Mouse (Mus musculus) left cerebral cortex, postnatal 25 days (tissue): ENCODE results near the gene Olfr1410. TPM values are rescaled to one million over a fixed set of nuclear protein-coding genes. Genes with fewer than 3 reads are reported as not detected.

Source experiments
- DNase-seq, 2 experiments: peaks; one replicate each; pipeline ENCODE4 v3.0.0; 2022; ENCODE audit warnings: low spot score in 2 of 2, mixed read lengths in 1 of 2
- intact Hi-C: fragments of 180-260 bp; cut with DNase I; formaldehyde crosslinking; loops from one replicate; pipeline ENCODE4 v1.15.1; 2025
- total RNA-seq, 2 experiments: library from RNA; stranded (reverse); gene quantifications; 2 replicates each; pipeline ENCODE4 v1.2.3; 2021

Olfr1410 gene
- not detected for total RNA-seq

DNA sequence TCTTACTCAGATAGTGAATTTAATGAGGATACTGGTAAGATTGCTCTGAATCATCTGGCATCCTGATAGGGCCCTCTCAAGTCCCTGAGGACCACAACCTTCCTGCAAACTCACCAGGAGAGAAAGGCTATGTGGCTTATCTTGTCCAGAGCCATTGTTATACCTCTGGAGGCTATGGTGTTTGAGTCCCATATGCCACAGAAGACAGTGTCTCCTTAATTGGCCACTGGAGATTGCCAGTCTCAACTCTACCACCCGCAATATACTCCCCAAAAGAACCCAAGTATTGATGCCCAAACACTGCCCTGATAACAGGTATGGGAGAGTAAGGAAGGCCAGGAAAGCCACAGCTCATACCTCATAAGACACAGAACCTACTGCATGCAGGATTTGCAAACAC, at the start of gene Olfr1410:
TSS of gene Olfr1410 (plus strand) at position 301 of the 400 bp plus-strand sequence.
- intact Hi-C loops = loop anchor here (5.0 kb wide), 1 partner anchor 68 kb away; no protein-coding TSS in a partner anchor
- no peak for DNase-seq

DNA sequence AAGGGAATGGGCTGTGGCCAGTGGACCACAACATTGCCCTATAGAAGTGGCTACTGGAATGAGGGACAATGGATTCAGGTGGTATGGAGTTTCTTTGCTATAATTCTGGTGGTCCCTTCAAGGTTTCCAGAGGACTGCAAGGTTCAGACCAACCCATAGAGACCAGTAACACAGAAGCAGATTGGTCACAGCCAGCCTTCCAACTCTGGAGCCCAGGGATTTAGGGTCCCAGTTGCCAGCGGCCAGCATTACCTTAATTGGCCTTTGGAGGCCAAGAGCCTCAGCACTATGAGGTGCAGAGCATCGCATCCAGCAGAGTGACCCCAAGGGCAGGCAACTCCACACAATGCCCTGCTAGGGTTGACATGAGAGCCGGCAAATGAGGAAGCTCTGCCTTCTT, 34.6 kb upstream of the Olfr1410 start, which contains the start of gene Olfr1413:
TSS of gene Olfr1413 (plus strand) at position 301 of the 400 bp plus-strand sequence.
- no peak for DNase-seq
- intact Hi-C loops = no loop called here

DNA sequence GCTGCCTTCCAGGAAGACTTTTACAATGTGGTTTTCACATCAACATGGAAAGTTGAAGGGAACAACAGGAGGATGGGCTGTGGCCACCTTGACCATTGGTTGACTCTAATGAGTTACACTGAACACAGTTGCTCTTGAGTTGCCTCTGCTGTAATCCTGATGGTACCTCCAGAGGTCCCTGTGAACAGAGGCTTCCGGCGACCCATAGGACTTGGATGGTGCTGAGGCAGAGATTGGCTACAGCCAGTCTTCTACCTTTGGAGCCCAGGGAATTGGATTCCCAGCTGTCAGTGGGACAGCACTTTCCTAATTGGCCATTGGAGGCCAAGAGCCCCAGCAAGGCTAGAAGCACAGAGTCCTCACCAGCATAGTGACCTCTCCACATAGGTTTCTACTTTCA, 20.1 kb upstream of the Olfr1410 start, which contains the start of gene Olfr1412:
TSS of gene Olfr1412 (plus strand) at position 301 of the 400 bp plus-strand sequence.
- intact Hi-C loops = no loop called here
- no peak for DNase-seq

DNA sequence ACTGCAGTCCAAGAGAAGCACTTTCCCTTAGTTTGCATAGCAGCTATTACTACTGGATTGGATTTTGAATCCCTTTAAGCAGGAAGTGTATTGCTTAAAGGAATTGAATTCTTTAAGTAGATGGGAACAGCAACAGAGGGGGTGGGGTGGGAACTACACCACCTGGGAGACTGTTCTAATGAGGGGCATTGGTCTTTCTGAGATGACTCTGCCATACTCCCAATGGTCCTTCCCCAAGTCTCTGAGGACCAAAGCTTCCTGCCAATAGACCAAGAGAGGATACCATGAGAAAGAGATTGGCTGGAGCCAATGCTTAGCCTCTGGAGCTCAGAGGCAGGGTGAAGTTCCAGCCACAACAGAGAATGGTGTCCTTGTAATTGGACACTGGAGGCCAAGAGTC, 11.5 kb upstream of the Olfr1410 start, which contains the start of gene Olfr1411:
TSS of gene Olfr1411 (plus strand) at position 301 of the 400 bp plus-strand sequence.
- intact Hi-C loops = no loop called here

DNA sequence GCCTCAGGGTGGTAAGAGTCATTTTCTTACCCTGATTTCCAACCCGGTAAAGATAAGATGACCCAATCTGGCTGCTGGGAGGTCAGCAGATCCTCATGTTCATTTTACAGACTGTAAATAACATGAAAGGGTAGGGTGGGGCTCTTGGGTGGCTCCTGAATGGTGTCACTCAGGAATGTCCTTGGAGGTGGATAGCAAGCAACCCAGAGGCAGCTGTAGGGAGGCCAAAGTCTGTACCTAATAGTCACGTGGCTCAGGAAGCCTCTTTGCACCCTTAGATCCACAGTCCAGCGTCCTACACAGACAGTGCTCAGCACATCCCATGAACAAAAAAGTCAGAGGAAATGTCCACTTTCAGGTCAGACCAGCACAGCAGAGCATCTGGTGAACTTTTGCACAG, 9.6 kb upstream of the Olfr1410 start:
- no peak for DNase-seq
- intact Hi-C loops = no loop called here

More for the DNA sequence above, 11.5 kb upstream of the Olfr1410 start, which contains the start of gene Olfr1411:
- no peak for DNase-seq

DNA sequence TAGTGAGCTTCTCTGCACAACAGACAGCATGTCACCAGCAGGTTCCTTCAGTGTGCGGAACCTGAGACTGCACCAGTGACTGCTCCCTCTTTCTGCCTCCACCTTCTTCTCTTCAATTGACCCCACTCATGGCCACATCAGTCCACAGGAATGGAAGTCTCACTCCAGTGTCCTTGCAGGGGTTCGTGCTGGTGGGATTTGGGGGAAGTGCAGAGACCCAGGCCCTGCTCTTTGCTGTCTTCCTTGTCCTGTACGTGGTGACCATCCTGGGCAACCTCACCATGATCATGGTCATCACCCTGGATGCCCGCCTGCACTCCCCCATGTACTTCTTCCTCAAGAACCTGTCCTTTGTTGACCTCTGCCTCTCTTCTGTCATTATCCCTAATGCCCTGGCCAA, 2.1 kb downstream of the Olfr1410 start:
- no peak for DNase-seq
- intact Hi-C loops = loop anchor here (5.0 kb wide), 1 partner anchor 70 kb away; no protein-coding TSS in a partner anchor

DNA sequence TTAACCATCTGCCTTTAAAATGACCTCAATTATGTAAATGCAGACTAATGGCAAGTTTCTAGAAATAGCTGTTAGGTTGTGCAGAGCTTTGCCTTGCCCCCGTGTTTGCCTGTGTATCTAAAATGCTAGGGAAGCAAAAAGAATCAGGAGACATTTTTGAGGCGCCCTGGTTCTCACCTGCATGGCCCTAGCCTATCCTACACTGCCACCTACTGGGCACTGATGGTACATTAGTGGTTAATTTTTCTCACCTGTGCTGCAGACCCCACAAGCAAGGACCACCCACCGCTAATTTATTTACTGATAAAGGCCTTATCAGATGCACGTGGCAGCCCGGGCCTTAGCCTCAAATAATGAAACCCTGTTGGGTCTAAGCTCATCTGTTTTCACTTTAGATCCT, 5.4 kb downstream of the Olfr1410 start:
- intact Hi-C loops = loop anchor here (1.0 to 5.0 kb wide), 2 partner anchors 90 to 139 kb away; partner anchors contain the start of gene Ndufa10
- DNase-seq = peak; percentile 61 to 71

DNA sequence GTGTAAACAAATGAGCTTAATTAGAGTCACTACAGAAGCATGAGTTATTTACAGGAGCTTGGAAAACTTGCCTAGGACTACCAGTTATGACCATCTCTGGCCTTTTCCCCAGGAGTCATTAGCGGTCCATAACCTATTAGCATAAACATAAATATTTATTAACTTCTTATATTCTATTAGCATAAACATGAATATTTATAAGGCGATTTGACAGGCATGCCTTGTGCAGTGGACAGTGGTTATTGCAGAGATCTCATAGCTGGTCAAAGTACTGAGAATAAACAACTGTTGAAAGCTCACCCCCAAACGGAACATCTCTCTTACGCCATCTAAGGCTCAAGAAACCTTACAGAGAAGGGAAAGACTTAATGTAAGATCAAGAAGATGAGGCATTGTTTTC, 7.6 kb downstream of the Olfr1410 start:
- intact Hi-C loops = loop anchor here (5.0 kb wide), 1 partner anchor 141 kb away; the partner anchor contains the start of gene Ndufa10
- DNase-seq = no peak

DNA sequence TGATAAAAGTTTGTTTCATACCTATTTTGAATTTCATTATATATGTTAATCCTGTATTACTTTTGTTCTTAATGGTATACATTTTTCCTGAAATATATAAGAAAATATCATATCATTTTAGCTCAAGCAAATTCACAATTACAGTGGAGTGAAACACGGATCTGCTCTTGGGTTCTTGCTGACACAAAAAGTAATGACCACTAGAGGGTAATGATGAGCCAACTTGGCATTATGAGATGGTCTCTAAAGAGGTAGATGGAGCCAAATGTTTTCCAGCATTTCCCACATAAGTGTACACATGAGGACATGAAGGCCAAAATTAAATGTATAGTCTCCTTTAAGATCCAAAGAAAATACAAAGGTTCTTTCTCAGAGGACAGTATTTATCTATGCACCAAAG, 8.9 kb downstream of the Olfr1410 start:
- DNase-seq = peak in 1 of 2 experiments; percentile 52
- intact Hi-C loops = loop anchor here (2.0 to 5.0 kb wide), 2 partner anchors 34 to 142 kb away; partner anchors contain the start of genes Ndufa10 and Otos

DNA sequence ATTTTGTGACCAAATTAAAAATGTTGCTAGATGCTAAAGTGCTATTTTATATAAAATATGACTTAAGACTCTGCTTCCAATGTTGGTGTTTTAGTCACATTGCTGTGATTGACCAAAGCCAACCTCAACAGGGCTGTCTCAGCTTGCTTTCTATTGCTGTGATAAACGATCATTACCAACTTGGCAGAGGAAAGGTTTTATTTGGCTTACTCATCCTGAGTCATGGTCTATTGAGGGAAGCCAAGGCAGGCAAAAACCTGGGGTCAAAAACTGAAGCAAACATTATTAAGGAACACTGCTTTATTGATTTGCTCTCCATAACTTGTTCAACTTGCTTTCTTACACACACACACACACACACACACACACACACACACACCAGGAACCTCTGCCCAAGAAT, 10.5 kb downstream of the Olfr1410 start:
- intact Hi-C loops = no loop called here
- DNase-seq = no peak

DNA sequence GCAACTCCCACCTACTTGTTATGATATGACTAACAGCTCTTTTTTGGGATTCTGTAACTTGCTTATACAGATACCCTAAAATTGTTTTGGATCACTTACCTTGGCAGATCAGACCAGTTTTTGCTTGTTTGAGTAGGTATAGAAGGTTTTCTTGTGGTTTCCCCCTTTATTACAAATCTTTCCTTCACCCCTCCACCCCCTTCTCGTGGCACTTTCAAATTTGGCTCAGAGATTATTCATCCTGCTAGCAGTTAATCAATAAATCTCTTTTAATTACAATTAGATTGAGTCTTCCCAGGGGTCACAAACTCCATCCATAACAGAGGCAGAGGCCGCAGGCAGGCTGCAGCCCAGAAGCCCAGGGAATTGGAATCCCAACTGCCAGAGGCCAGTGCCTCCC, 11.9 kb downstream of the Olfr1410 start, which contains the start of gene Olfr12:
TSS of gene Olfr12 (plus strand) at position 301 of the 400 bp plus-strand sequence.
- DNase-seq = no peak
- intact Hi-C loops = no loop called here

DNA sequence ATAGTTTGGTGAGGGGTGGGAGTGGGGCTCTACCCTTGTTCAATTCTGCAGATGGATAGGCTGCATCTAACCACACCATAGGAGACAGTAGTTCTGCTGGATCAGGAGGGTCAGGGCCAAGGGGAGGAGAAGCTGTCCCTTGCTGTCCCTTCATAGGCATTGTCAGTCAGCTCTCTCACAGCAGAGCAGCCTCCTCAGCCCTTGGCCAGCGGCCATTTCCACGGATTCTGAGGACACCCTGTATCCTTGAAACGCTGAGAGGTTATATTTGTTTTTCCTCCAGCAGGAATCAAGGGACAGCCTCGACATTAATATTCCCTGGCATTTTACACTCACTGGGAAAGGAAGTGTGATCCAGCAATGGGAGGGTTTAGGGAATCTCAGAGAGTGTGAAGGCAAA, 12.8 kb downstream of the Olfr1410 start:
- intact Hi-C loops = no loop called here

DNA sequence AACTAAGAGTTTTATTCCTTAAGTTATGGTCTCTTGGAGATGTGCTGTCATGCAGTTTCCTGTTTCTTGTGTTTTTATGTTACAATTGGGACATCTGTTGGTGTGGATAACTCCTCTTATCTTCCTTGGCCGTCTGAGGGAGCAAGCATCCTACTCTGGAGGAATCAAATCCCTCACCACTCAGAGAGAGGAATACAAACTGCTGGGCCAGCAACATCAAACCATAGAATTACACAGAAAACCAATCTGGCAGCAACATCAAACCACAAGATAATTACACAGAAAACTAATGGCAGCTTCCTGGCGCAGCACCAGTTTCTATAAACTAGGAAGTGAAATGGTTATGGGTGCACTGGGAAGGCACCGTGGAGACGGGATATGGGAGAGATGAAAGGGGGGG, 22.6 kb downstream of the Olfr1410 start:
- no peak for DNase-seq
- intact Hi-C loops = no loop called here

More for the DNA sequence above, 12.8 kb downstream of the Olfr1410 start:
- DNase-seq = no peak

DNA sequence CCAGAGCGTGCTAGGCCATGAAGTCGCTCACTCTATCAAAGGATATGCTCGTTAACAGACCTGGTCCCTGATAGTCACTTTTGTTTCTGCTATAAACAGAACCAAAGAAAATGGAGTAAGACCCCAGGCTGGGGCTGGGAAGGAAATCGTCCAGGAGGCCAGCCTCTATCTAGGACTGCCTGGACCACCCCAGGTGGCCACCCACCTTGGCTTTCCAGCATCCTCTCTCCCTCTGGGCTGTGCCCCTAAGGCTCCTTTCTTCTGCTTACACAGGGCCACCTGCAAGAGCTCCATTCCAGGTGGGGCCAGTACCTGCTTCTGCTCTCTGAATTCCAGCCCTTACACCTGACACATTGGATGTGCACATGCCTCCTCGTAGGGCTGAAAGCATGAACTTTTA, 26.6 kb downstream of the Olfr1410 start:
- no peak for DNase-seq
- intact Hi-C loops = no loop called here

DNA sequence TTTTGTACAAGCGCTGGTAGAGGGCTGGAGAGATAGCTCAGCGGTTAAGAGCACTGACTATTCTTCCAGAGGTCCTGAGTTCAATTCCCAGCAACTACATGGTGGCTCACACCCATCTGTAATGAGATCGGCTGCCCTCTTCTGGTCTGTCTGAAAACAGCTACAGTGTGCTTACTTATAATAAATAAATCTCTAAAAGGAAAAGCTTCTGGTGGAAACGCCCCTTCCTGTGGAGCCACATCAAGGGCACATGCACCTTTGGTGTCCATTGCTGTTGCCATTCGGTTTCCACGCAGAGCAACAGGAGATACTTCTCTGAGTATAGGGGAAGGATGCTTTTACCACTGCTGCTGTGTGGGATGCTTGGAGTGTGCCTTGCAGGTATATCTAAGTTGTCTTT, 27.4 kb downstream of the Olfr1410 start:
- intact Hi-C loops = no loop called here
- DNase-seq = no peak

DNA sequence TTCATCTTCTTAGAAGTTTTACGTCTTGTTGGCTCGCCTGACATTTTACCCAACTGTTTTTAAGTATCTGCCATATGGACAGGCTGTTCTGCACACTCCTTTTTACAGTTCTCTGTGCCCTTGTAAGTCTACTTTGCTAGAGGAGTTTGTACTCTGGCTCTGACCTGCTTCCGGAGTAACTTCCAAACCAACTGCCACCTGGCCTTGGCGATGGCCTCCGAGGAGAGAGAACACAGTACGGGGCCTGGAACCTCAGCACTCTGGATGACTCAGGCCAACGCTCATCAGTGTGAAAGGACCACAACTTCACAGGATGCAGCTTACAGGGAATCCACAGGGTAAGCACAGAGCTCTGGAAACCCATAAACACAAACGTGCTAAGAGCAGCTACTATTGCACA, 28.1 kb downstream of the Olfr1410 start:
- intact Hi-C loops = no loop called here
- DNase-seq = no peak

DNA sequence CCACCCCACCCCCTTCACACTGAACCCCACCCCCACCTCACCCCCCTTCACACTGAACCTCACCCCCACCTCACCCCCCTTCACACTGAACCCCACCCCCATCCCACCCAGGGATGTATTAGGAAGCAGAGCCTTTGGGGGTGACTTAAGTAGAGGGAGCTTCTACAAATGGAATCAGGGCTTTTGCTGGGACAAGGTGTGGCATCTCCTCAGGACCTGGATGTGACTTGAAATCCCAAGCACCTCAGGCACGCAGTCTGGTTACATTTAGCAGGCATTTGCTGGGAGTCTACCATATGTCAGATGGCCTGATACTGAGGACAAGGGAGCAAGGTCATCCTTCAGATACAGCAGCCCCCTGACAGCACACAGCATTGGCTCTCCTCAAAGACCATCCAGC, 29.0 kb downstream of the Olfr1410 start:
- DNase-seq = no peak
- intact Hi-C loops = no loop called here

DNA sequence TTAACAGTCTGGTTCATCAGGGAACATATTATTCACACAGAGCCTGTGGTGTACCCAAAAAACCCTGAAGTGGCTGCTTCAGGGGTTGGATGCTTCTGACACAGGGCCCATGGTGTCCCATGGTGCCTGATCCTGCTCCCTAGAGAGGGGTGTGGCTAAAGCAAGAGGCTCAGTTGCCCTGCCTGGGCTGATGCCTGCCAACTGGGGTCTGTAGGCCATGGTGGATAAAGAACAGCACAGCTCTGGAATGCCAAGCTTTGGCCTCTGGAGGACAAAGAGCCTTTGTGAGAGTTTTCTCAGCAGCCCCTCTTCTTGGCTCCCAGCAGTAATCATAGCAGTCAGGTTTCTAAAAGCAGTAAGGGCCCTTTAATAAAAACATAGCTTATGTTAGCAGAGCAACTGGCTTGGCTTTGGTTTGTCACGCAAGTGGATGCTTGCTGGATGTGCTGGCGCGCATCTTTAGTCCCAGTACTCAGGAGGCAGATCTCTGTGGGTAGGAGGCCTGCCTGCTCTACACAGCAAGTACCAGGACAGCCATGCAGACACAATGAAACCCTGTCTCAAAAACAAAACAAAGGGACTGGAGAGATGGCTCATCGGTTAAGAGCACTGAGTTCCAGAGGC, 29.5 kb downstream of the Olfr1410 start:
- intact Hi-C loops = no loop called here
- DNase-seq = no peak

DNA sequence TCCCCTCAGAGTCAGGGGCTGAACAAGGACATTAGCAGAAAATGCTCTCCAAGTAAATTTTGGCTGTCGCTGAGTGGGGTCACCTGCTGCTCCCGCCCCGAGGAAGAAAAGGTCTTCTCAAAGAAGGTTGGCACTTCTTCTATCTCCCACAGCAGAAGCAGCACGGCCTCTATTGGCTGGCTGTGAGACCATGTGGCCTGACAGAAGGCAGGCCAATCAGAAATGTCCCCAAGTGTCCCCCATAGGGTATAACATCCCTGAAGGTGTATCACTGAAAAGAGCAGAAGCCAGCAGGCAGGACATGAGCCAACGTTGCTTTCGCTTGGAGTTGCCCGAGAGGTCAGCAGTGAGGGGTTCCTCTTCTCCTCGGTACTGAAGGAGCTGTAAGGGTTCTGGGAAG, 30.4 kb downstream of the Olfr1410 start:
- DNase-seq = no peak
- intact Hi-C loops = no loop called here

DNA sequence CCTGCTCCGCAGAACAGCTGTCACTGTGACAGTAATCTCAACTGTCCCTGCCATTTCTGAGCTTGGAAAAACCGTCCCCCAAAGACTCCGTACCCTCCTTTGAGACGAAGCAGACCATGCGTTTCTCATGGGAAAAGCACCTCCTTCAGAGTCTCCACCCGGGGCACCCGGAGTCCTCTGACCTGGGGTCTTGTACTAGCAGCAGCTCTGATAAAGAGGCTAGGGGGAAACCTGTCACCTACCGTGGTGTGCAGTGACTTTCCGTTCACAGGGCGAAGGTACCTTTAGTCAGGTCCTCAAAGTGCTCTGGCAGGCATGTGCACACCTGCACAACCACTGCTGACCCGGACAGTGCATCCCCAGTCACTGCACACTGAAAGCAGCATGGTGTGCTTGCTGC, 31.1 kb downstream of the Olfr1410 start:
- DNase-seq = no peak
- intact Hi-C loops = no loop called here

DNA sequence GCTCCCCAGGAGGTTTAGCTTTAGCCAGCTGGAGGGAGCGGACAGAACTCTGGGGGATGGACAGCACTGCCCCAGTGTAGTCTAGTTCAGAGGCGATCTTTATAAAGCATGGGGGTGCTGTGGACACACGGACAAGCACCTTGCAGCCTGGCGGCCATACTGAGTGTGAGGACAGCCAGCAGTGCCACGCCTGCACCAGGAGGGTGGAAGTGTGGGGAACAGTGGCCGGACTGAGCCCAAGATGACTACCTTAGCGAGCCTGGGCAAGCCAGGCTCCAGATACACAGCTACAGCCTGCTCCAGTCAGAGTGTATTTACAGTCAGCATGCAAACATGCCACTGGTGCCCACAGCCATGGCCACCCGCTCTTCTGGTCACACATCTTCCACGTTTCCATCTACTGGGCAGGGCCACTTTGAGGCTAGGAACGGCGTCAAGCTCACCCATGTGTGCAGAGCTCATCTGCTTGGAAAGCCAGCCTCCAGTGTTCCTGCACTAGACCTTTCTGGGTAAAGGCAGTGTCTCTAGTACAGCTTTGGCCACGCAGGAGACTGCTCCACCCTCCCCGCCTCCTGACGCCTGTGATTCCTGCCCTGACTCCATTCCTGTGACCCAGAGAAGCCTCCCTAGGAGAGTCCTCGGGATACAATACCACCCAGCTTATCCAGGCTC, 32.1 kb downstream of the Olfr1410 start:
- intact Hi-C loops = no loop called here
- no peak for DNase-seq
